Mouse (Mus musculus) cerebellum, adult (tissue): Measurements from ENCODE around the gene Nrm.
A peak's percentile ranks its signal among the peaks of the same experiment; 100 is the strongest.

Experiments
- ATAC-seq: cut with Nextera tagmentation; 2 replicates; pipeline ENCODE4 v1.9.2; 2017; ENCODE audit warnings: mild to moderate bottlenecking, moderate library complexity, mixed read lengths; ENCODE audit not compliant: insufficient number of reproducible peaks, low FRiP score, low TSS enrichment

The Nrm gene

GRCm38 (mm10) chr17:35897644-35898573 is 36.8 kb downstream of the Nrm start:
- peak; percentile 27 for ATAC-seq

- ATAC-seq, result no peak
Observed at GRCm38 (mm10) chr17:35900636-35901035, 39.5 kb downstream of the Nrm start.

- ATAC-seq, result no peak
Observed at GRCm38 (mm10) chr17:35903343-35903991, 42.3 kb downstream of the Nrm start.

GRCm38 (mm10) chr17:35903992-35904355 is 42.9 kb downstream of the Nrm start:
- ATAC-seq, result no peak

GRCm38 (mm10) chr17:35905587-35905986 is 44.5 kb downstream of the Nrm start:
- no peak for ATAC-seq

- no peak for ATAC-seq
Observed at GRCm38 (mm10) chr17:35907609-35908008, 46.5 kb downstream of the Nrm start.

GRCm38 (mm10) chr17:35909186-35909918 is 48.2 kb downstream of the Nrm start:
- ATAC-seq, result 0 out of 2 replicates have a peak, but pooled peaks have one; percentile 4

- peak; percentile 83 for ATAC-seq
Observed at GRCm38 (mm10) chr17:35909919-35910369, 48.8 kb downstream of the Nrm start, which contains the start of gene Atat1. Gene Atat1 (minus strand): TSS chr17:35910075.

- no peak for ATAC-seq
Observed at GRCm38 (mm10) chr17:35914975-35915374, 53.9 kb downstream of the Nrm start.
